22 mouse cellular contexts compared by ENCODE assay signal in genomic region chr2:160138091-160138490, GRCm38 (mm10).
DNase-seq lines count a peak whose midpoint lies in the region; ATAC-seq and TF ChIP-seq lines count a peak whose summit lies in the region.
"Had no signal": no experiment of that assay in that cellular context is flagged by ENCODE, and none has a peak within 500 bp of the region (broad histone marks: within the 10 kb centered on the region; RNA-seq: fewer than 3 reads in every experiment).

No protein-coding gene starts in this region.

- WGBS in heart, embryonic 11.5 days (ENCODE audit: insufficient replicate concordance), result 76% methylated on average over 2 of the region's 2 CpGs

- TF ChIP-seq RAD21 in CH12.LX (IDR thresholded peaks at IDR 0.05; ENCODE audit: low read depth, low read length), result no peak

- TF ChIP-seq EP300 in CH12.LX (IDR thresholded peaks at IDR 0.05; ENCODE audit: low read length), result no peak

- TF ChIP-seq CTCF in CH12.LX (conservative IDR thresholded peaks at IDR 0.05 in 1 of 2, IDR thresholded peaks at IDR 0.05 in 1 of 2; ENCODE audit: low read depth in 2 of 2, low read length in 2 of 2), result no peak

- no peaks in the 10 kb centered on the region for H3K9me3 ChIP-seq in heart, embryonic 11.5 days (replicated peaks; ENCODE audit: control insufficient read depth, low read length)
- no peaks in the 10 kb centered on the region for H3K9me3 ChIP-seq in CH12.LX (replicated peaks; ENCODE audit: low read length)
- H3K9me3 ChIP-seq in ES-E14 (ENCODE audit: control insufficient read depth, insufficient read depth, low read depth, low read length), result no peaks in the 10 kb centered on the region

- no peak overlapping the region for H3K4me3 ChIP-seq in heart, embryonic 11.5 days (ENCODE audit: low read depth, low read length)
- H3K4me3 ChIP-seq in CH12.LX (replicated peaks in 1 of 3; ENCODE audit: low read depth in 2 of 3, low read length in 2 of 3, poor library complexity in 1 of 3) (no peak overlapping the region), ES-E14 (ENCODE audit: insufficient read depth in 1 of 2, low read depth in 1 of 2, low read length in 2 of 2, poor library complexity in 1 of 2, severe bottlenecking in 1 of 2) (no peak overlapping the region)

- no peak overlapping the region for H3K27ac ChIP-seq in heart, embryonic 11.5 days (ENCODE audit: low read depth, low read length)
- H3K27ac ChIP-seq in CH12.LX (ENCODE audit: insufficient read depth, low read depth) (no peak overlapping the region), ES-E14 (ENCODE audit: insufficient read depth, low read depth, low read length, poor library complexity, severe bottlenecking) (no peak overlapping the region)

- ATAC-seq in heart, embryonic 11.5 days (replicated peaks; ENCODE audit: insufficient number of reproducible peaks, low FRiP score, low TSS enrichment), result no peak
- ATAC-seq in erythroblast, adult 5-6 weeks (replicated peaks; ENCODE audit: low FRiP score, poor library complexity, severe bottlenecking), result no peak
- ATAC-seq: activated CD4-positive, CD25-positive, alpha-beta regulatory T cell, adult 4 months; CD4-positive, CD25-positive, alpha-beta regulatory T cell, adult 4 months; Patski had no signal

- no peaks in the 10 kb centered on the region for H3K4me1 ChIP-seq in heart, embryonic 11.5 days (ENCODE audit: control insufficient read depth, insufficient read depth, low read length)
- H3K4me1 ChIP-seq in CH12.LX (ENCODE audit: control insufficient read depth in 1 of 2, insufficient read depth in 2 of 2) (no peaks in the 10 kb centered on the region; a peak in 1 of 4 replicates), ES-E14 (ENCODE audit: control insufficient read depth in 2 of 2, insufficient read depth in 2 of 2, low read length in 2 of 2, poor library complexity in 1 of 2) (no peaks in the 10 kb centered on the region)

- H3K4me2 ChIP-seq in heart, embryonic 11.5 days, result no peak overlapping the region
- no peak overlapping the region for H3K4me2 ChIP-seq in CH12.LX (ENCODE audit: insufficient read depth, low read depth, poor library complexity, severe bottlenecking)

- dilution Hi-C loops in CH12.LX (cut with MboI; ENCODE audit: extremely low pct_ligation_motif_present, extremely low pct_unique_long_range_greater_than_20kb, low sequenced_read_pairs), result no loop called here

- no peaks in the 10 kb centered on the region for H3K36me3 ChIP-seq in heart, embryonic 11.5 days (ENCODE audit: control insufficient read depth, insufficient read depth, low read length)
- no peaks in the 10 kb centered on the region for H3K36me3 ChIP-seq in CH12.LX (replicated peaks in 1 of 2; ENCODE audit: control insufficient read depth in 1 of 2, insufficient read depth in 1 of 2, low read length in 1 of 2)
- H3K36me3 ChIP-seq in ES-E14 (ENCODE audit: control insufficient read depth, insufficient read depth, low read length, poor library complexity, severe bottlenecking), result no peaks in the 10 kb centered on the region
- H3K36me3 ChIP-seq: G1E had no signal

- TF ChIP-seq POLR2A in CH12.LX (IDR thresholded peaks at IDR 0.05; ENCODE audit: low read depth, low read length), result no peak

- DNase-seq in heart, adult 11 months, result peak; percentile 64
- DNase-seq in CH12.LX (ENCODE audit: extremely low read depth) (no peak), ES-E14 (ENCODE audit: low read depth, low spot score) (no peak)
- no peak for DNase-seq in frontal cortex, postnatal 14 days (ENCODE audit: low spot score in 2 of 2)
- DNase-seq: adrenal gland, adult 2 months; adrenal gland, adult 8-10 months; adrenal gland, postnatal 10 days; adrenal gland, postnatal 14 days; adrenal gland, postnatal 25 days; adrenal gland, postnatal 36 days; B cell, adult 2 months; cerebellum, adult 11 months; cerebellum, adult 11-12 months; cerebellum, adult 18-20 months; cerebellum, adult 2 months; cerebellum, adult 8-10 months had no signal

- H3K9ac ChIP-seq in heart, embryonic 11.5 days (ENCODE audit: low read depth, low read length), result no peak overlapping the region
- H3K9ac ChIP-seq in CH12.LX (ENCODE audit: insufficient read depth, low read depth), result no peak overlapping the region
- no peak overlapping the region for H3K9ac ChIP-seq in ES-E14 (ENCODE audit: insufficient read depth, low read depth, low read length, poor library complexity, severe bottlenecking)

- no peaks in the 10 kb centered on the region for H3K79me2 ChIP-seq in CH12.LX (replicated peaks; ENCODE audit: control insufficient read depth, extremely low read depth, insufficient read depth, poor library complexity, severe bottlenecking)

- in situ Hi-C loops in CH12.LX (cut with MboI; ENCODE audit: low pct_ligation_motif_present, low pct_unique_long_range_greater_than_20kb, low sequenced_read_pairs), result no loop called here
- in situ Hi-C loops in ES-E14 (cut with MboI; ENCODE audit: low sequenced_read_pairs in 2 of 2, unreplicated experiment in 2 of 2), result no loop called here

- H3K27me3 ChIP-seq in heart, embryonic 11.5 days (ENCODE audit: control insufficient read depth, insufficient read depth, low read length), result no peaks in the 10 kb centered on the region
- no peaks in the 10 kb centered on the region for H3K27me3 ChIP-seq in CH12.LX (replicated peaks)
- H3K27me3 ChIP-seq: Patski had no signal

TF ChIP-seq in CH12.LX, 34 proteins besides CTCF, POLR2A, EP300 and RAD21:
- TF ChIP-seq MAZ (IDR thresholded peaks at IDR 0.05; ENCODE audit: low read depth, low read length) (no peak), MAFK (IDR thresholded peaks at IDR 0.05; ENCODE audit: insufficient replicate concordance, low read length) (peak; percentile 34; the same call in 1 of the 2 replicates)

TF ChIP-seq in ES-E14, 5 proteins besides CTCF, POLR2A, EP300 and RAD21:
- TF ChIP-seq MAFK (IDR thresholded peaks at IDR 0.05; ENCODE audit: insufficient read depth, low read depth, low read length), result peak; percentile 61
- no peak for TF ChIP-seq CHD2 (IDR thresholded peaks at IDR 0.05; ENCODE audit: low read depth, low read length)
